Mouse (Mus musculus): ENCODE measurements around the gene Mpdu1.
"Not testable (repeated sequence)": the region's sequence is repeated elsewhere in the genome, so short reads cannot be mapped to it uniquely, and the experiment has no call there.

Mpdu1 gene

GRCm38 (mm10) chr11:69662213-69662966, at the start of gene Mpdu1:
Gene Mpdu1 (minus strand): TSS chr11:69662642.
- DNase-seq, result peak; percentile 93 to 95

DNA sequence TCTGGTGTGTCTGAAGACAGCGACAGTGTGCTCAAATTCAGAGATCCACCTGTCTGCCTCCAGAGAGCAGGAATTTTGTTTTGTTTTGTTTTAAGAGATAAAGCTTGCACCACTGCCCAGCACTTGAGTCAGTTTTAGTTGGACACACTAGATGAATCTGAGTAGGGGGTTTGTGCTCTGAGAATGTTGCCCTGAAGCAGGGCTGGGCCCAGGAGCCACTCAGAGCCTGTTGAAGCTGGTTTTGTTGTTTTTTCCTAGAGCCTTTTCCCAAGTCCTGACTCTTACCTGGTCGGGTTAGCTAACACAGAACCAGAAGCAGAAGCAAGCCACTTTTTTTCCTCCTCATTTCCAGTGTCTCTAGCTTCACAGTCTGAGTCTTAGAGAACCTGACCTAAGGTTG, 48.6 kb upstream of the Mpdu1 start:
- DNase-seq, result no peak

- no peak for DNase-seq
Measured at GRCm38 (mm10) chr11:69710470-69710869, 48.0 kb upstream of the Mpdu1 start.

GRCm38 (mm10) chr11:69709554-69710446, 47.4 kb upstream of the Mpdu1 start:
- DNase-seq, result peak; percentile 31 to 38

DNA sequence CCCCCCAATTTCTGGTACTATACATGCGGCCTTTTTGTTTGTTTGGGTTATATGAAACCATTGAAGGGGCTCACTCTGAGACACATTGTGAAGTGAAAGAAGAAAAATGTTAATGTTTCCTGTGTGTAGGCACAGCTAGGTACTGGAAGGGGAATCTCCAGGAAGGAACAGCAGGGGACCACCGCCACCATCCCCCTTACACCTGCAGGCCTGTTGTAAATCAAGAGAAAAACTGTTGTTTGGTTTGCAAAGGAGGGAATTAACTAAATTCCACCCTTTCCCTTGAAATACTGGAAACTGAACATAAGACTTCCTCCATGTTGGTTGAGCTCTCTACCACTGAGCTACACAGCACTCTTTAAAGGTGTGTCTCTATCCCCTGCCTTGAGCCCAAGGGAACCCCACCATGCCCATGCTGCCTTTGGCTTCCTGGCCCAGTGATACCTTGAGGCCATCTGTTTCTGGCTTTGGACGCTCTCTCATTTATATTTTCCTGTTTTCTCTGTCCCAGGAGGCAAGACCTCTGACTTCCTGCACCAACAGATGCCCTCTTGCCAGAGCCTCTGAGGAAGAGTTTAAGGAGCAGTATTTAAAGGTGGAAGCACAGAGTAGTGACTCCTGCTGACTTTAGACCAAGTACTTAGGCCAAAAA, 46.3 kb upstream of the Mpdu1 start:
- peak; percentile 36 to 49 for DNase-seq

GRCm38 (mm10) chr11:69707873-69708381, 45.5 kb upstream of the Mpdu1 start:
- no peak for DNase-seq

DNA sequence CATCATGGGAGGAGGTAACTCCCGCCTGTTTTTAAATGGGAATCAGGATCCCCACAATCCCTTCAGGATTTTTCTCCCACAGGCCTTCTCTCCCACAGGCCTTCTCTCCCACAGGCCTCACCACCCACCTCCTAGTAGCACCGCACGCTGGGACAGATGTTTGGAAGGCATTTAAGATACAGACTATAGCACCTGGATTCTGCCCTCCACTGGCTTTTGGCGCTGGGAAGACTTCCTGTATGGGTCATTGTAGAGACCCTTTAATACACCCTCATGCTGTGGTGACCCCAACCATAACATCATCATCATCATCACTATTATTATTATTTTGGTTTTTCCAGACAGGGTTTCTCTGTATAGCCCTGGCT, 45.0 kb upstream of the Mpdu1 start:
- DNase-seq, result no peak

- DNase-seq, result peak; percentile 98
Measured at GRCm38 (mm10) chr11:69706775-69707479, 44.5 kb upstream of the Mpdu1 start.

GRCm38 (mm10) chr11:69704613-69705010, 42.2 kb upstream of the Mpdu1 start:
- no peak for DNase-seq

GRCm38 (mm10) chr11:69703814-69704612, 41.6 kb upstream of the Mpdu1 start:
- DNase-seq, result no peak

DNA sequence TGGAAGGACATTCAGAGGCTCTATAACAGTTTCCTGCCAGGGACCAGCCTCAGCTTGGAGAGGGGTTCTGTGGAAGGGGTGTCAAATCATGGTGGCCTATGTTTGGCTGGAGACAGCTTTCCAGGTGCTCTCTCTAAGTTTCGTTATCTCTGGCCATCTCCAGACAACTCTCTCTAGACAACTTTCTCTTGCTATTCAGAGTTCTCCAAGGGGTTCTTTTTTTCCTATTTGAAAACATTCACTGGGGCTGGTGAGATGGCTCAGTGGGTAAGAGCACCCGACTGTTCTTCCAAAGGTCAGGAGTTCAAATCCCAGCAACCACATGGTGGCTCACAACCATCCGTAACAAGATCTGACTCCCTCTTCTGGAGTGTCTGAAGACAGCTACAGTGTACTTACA, 40.9 kb upstream of the Mpdu1 start:
- DNase-seq, result not testable (repeated sequence)

DNA sequence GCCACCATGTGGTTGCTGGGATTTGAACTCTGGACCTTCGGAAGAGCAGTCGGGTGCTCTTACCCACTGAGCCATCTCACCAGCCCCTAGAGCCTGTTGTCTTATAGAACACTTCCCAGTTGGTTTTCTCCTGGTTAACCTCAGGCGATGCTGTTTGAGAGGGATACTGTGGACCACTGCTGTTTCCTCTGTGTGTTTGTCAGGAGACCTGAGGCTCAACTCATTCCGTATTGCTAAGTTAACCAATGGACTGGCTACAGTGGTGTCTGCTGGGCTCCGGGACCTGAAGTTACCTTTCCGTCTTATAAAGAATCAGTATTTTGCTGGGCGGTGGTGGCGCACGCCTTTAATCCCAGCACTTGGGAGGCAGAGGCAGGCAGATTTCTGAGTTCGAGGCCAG, 40.4 kb upstream of the Mpdu1 start:
- DNase-seq, result not testable (repeated sequence)

DNA sequence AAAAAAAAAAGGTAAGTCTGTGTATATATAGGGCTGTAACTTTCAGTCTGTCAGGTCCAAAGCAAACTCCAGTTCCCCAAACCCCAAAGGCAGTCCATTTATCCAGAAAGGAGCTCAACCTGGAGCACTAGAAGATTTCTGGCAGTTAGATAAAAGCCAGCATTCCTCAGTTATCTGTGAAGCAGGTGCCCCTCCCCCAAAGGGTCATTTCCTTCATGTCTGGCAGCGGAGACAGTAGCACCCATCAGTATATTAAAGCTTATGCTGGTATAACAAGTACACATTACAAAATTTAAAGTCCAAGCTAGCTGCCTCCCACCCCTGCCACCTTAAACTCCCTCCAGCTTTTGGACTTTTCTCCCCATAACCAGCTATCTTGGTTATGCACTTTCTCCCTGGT, 37.2 kb upstream of the Mpdu1 start:
- no peak for DNase-seq

- no peak for DNase-seq
Measured at GRCm38 (mm10) chr11:69698574-69698973, 36.1 kb upstream of the Mpdu1 start.

DNA sequence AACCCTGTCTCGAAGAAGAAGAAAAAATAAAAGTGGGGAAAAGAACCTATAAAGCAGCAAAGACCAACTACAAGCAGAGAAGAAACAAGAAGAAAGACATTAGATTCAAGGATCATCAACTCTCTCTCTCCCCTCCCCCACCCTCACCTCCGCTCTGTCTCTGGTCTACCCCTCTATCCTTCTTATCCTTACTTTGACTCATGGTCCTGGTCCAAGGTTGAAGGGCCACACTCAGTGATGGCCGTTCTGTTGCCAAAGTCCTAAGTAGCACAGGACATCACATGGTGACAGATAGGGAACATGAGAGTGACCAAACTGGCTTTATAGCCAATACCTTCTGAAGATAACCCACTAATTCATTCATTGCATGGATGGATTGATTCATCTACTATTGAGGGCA, 35.0 kb upstream of the Mpdu1 start:
- DNase-seq, result no peak

GRCm38 (mm10) chr11:69695361-69696181, 33.1 kb upstream of the Mpdu1 start, which contains the start of the genes Tnfsf12 and Tnfsfm13:
Gene Tnfsf12 (minus strand): TSS chr11:69695849.
Gene Tnfsfm13 (minus strand): TSS chr11:69696098.
- DNase-seq, result peak; percentile 78 to 79

DNA sequence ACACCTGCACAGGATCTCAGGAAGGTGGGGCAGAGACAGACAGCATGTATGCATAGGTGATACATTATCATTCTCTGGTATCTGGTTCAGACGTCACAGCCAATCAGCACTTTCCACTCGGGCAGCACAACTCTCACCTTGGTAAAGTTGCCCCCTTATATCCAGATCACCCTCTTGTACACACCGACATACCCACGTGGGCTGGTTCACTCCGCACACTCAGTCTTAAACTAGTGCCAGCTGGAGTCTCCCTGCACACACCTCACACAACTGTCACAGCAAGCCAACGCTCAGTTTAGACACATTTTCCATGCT, 32.6 kb upstream of the Mpdu1 start:
- no peak for DNase-seq

- DNase-seq, result no peak
Measured at GRCm38 (mm10) chr11:69693421-69693965, 31.1 kb upstream of the Mpdu1 start.

GRCm38 (mm10) chr11:69692863-69693262, 30.4 kb upstream of the Mpdu1 start:
- no peak for DNase-seq

GRCm38 (mm10) chr11:69692196-69692811, 29.9 kb upstream of the Mpdu1 start:
- no peak for DNase-seq
